Mouse (Mus musculus) intestine, embryonic 14.5 days (tissue): ENCODE data around the gene Hlx. TPM values are rescaled to one million over a fixed set of nuclear protein-coding genes. Genes with fewer than 3 reads are reported as not detected.

Experiments used
- ATAC-seq: fragments of 200-750 bp; cut with Nextera tagmentation; replicated peaks from 2 replicates; pipeline ENCODE4 v1.8.0; 2017; ENCODE audit warnings: low read depth, moderate number of reproducible peaks, moderate TSS enrichment, moderate library complexity; ENCODE audit not compliant: low FRiP score, low TSS enrichment
- DNase-seq: peaks from one replicate; pipeline ENCODE4 v3.0.0-alpha.2; 2018; ENCODE audit warnings: low spot score
- H3K27ac ChIP-seq: fragments of 300-500 bp; sonication (generic); 2 replicates; pipeline ENCODE4 v1.5.1; 2014; ENCODE audit warnings: low read depth, mild to moderate bottlenecking, control low read depth
- H3K27me3 ChIP-seq: fragments of 300-500 bp; sonication (generic); replicated peaks from 2 replicates; pipeline ENCODE4 v1.6.1; 2014; ENCODE audit warnings: low read length, control low read depth; ENCODE audit not compliant: control insufficient read depth, insufficient read depth
- H3K36me3 ChIP-seq: fragments of 300-500 bp; sonication (generic); 2 replicates; pipeline ENCODE4 v1.6.1; 2014; ENCODE audit warnings: low read length, control low read depth; ENCODE audit not compliant: control insufficient read depth, insufficient read depth
- H3K4me1 ChIP-seq: fragments of 300-500 bp; sonication (generic); replicated peaks from 2 replicates; pipeline ENCODE4 v1.6.1; 2014; ENCODE audit warnings: low read length, control low read depth, mixed read lengths; ENCODE audit not compliant: control insufficient read depth, insufficient read depth
- H3K4me2 ChIP-seq: fragments of 300-500 bp; sonication (generic); 2 replicates; pipeline ENCODE4 v1.6.1; 2014; ENCODE audit warnings: low read length
- H3K4me3 ChIP-seq: fragments of 300-500 bp; sonication (generic); 2 replicates; pipeline ENCODE4 v1.5.1; 2014; ENCODE audit warnings: low read depth, low read length, control low read depth, mixed read lengths
- H3K9ac ChIP-seq: fragments of 300-500 bp; sonication (generic); 2 replicates; pipeline ENCODE4 v1.6.1; 2014; ENCODE audit warnings: mild to moderate bottlenecking, low read length
- H3K9me3 ChIP-seq: fragments of 300-500 bp; sonication (generic); 2 replicates; pipeline ENCODE4 v1.6.1; 2016; ENCODE audit warnings: low read length, control low read depth; ENCODE audit not compliant: control insufficient read depth
- WGBS: fragments of 180-500 bp; shearing (Covaris S2); extraction: QIAGEN DNeasy Blood & Tissue Kit; methylation state at CpG from one replicate; pipeline ENCODE4 v1.1.7; 2014; 5-methylcytosine and 5-hydroxymethylcytosine counted together
- polyA plus RNA-seq: library from polyadenylated mRNA; unstranded; fragments of >200 nt; fragmentation: Nextera tagmentation; extraction: Ambion mirVana; gene quantifications from 2 replicates; pipeline ENCODE4 v1.2.1, GENCODE M21; 2014

Hlx gene
- polyA plus RNA-seq = 49.3 and 53.4 TPM in 2 replicates

DNA sequence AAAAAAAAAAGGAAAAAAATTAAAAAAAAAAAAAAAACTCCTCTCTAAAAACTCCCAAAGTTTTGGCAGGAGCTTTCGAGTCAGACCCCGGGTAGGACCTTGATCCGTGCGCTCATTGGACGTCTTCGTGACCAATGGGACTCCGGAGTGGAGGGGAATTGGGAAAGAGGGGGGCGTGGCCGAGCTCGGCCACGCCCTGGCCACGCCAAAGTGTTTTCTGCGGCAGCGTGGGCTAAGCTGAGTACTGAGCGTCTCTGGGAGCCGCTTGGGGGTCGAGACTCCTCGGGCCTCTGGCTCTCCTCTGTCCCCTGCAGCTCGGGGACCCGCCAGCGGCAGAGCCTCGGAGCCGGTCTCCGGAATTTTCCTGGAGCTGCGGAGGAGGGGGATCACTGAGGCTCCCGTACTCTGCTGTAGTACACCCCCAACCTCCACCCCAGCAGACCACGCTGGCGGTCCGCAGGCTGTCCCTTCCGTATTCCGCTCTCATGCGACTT lies at the start of gene Hlx:
TSS of gene Hlx (minus strand) at position 64 of the 494 bp plus-strand sequence.
- Histone ChIP-seq H3K27me3 (peaks cover 28% of the 10 kb centered on the region), H3K9me3 (no peaks in the 10 kb centered on the region), H3K4me1 (peaks cover 17% of the 10 kb centered on the region), H3K4me3 (peak within 1 kb of the TSS; percentile 88), H3K4me2 (peak within 1 kb of the TSS; percentile 73), H3K36me3 (peaks cover 18% of the 10 kb centered on the region; the same call in 1 of the 2 replicates), H3K27ac (peak within 1 kb of the TSS; percentile 100), H3K9ac (peak within 1 kb of the TSS; percentile 99)
- WGBS = under 1% methylated on average over 32 of the region's 32 CpGs
- DNase-seq = peak; percentile 90
- ATAC-seq = peak; percentile 87

- no peak overlapping the region for H3K4me3 ChIP-seq
- peaks cover 38% of the 10 kb centered on the region for H3K4me1 ChIP-seq
- H3K27me3 ChIP-seq = no peaks in the 10 kb centered on the region
- no peak overlapping the region for H3K9ac ChIP-seq
- peak overlapping the region; percentile 92 for H3K27ac ChIP-seq
- peak; percentile 74 for DNase-seq
- 10% methylated on average over 14 of the region's 14 CpGs for WGBS
- H3K4me2 ChIP-seq = 0 out of 2 replicates have a peak overlapping the region, but pooled peaks have one; percentile 8
- peak; percentile 81 for ATAC-seq
- H3K9me3 ChIP-seq = no peaks in the 10 kb centered on the region
- H3K36me3 ChIP-seq = no peaks in the 10 kb centered on the region
These were observed 49.7 kb upstream of the Hlx start for GRCm38 (mm10) chr1:184782161-184782513.

DNA sequence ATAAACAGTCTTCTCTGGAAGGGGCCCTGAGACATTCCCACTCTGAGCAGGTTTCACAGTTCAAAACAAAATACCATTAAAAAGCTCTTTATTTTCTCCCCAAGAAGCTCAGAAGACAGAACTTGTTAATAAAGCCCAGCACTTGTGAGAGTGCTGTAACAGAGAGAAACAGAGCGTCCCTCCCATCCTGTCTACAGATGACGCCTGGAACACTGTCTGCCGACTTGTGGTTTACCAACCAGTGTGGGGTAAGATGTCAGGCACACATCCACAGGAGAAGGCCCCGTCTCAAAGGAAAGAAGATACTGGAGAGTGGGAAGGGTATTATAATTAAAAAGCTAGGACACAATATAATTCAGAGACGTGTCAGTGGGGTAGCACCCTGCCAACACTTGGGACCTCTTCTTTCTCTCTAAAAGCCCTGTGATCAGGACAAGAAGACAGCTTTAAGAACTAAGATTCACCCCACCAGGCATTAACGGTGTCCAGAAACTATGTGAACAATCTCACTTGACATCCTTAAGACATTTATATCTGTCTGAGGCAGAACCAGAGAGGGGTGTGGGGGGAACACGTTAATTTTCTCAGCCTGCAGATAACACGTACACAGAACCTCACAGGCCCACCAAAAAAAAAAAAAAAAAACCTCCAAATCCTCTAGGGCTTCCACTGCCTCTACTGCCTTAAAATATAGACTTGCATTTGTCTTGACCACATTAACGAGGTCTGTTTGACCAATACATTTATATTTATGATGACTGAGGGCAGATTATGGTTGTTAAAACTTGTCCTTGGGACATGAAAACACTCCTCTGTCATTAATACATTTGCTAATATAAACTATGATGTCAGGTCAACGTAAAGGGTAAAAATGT lies 49.1 kb upstream of the Hlx start:
- Histone ChIP-seq H3K9me3 (no peaks in the 10 kb centered on the region), H3K9ac (no peak overlapping the region), H3K27me3 (no peaks in the 10 kb centered on the region), H3K27ac (peak overlapping the region; percentile 87), H3K36me3 (no peaks in the 10 kb centered on the region), H3K4me2 (no peak overlapping the region), H3K4me1 (peaks cover 43% of the 10 kb centered on the region), H3K4me3 (no peak overlapping the region)
- peak; percentile 67 for DNase-seq
- ATAC-seq = peak; percentile 67
- WGBS = 21% methylated on average over 10 of the region's 10 CpGs

GRCm38 (mm10) chr1:184778157-184778556 lies 45.7 kb upstream of the Hlx start:
- Histone ChIP-seq H3K27me3 (no peaks in the 10 kb centered on the region), H3K4me2 (no peak overlapping the region), H3K27ac (no peak overlapping the region), H3K36me3 (no peaks in the 10 kb centered on the region), H3K9me3 (no peaks in the 10 kb centered on the region), H3K4me1 (peaks cover 41% of the 10 kb centered on the region), H3K4me3 (no peak overlapping the region), H3K9ac (no peak overlapping the region)
- DNase-seq (no peak), ATAC-seq (no peak)
- WGBS = 94% methylated on average over 6 of the region's 6 CpGs

- no peak overlapping the region for H3K4me2 ChIP-seq
- peaks cover 35% of the 10 kb centered on the region for H3K4me1 ChIP-seq
- H3K27me3 ChIP-seq = no peaks in the 10 kb centered on the region
- no peak overlapping the region for H3K27ac ChIP-seq
- H3K9me3 ChIP-seq = no peaks in the 10 kb centered on the region
- DNase-seq (no peak), ATAC-seq (no peak)
- H3K36me3 ChIP-seq = no peaks in the 10 kb centered on the region
- no peak overlapping the region for H3K9ac ChIP-seq
- no peak overlapping the region for H3K4me3 ChIP-seq
- 34% methylated on average over 22 of the region's 22 CpGs for WGBS
These were observed 44.8 kb upstream of the Hlx start for GRCm38 (mm10) chr1:184777061-184777795.

GRCm38 (mm10) chr1:184775289-184775688 lies 42.9 kb upstream of the Hlx start:
- Histone ChIP-seq H3K9ac (no peak overlapping the region), H3K27me3 (no peaks in the 10 kb centered on the region), H3K9me3 (no peaks in the 10 kb centered on the region), H3K4me3 (no peak overlapping the region), H3K36me3 (no peaks in the 10 kb centered on the region), H3K4me2 (no peak overlapping the region), H3K4me1 (peaks cover 38% of the 10 kb centered on the region), H3K27ac (no peak overlapping the region)
- DNase-seq (no peak), ATAC-seq (no peak)
- 54% methylated on average over 9 of the region's 9 CpGs for WGBS

- no peak overlapping the region for H3K9ac ChIP-seq
- H3K36me3 ChIP-seq = no peaks in the 10 kb centered on the region
- 15% methylated on average over 9 of the region's 9 CpGs for WGBS
- peaks cover 22% of the 10 kb centered on the region for H3K4me1 ChIP-seq
- H3K4me3 ChIP-seq = no peak overlapping the region
- ATAC-seq (peak; percentile 20; the same call in 1 of the 2 replicates), DNase-seq (no peak)
- H3K4me2 ChIP-seq = peak overlapping the region; percentile 30
- H3K27me3 ChIP-seq = no peaks in the 10 kb centered on the region
- H3K27ac ChIP-seq = no peak overlapping the region
- no peaks in the 10 kb centered on the region for H3K9me3 ChIP-seq
These were observed 39.5 kb upstream of the Hlx start for GRCm38 (mm10) chr1:184771891-184772249.

DNA sequence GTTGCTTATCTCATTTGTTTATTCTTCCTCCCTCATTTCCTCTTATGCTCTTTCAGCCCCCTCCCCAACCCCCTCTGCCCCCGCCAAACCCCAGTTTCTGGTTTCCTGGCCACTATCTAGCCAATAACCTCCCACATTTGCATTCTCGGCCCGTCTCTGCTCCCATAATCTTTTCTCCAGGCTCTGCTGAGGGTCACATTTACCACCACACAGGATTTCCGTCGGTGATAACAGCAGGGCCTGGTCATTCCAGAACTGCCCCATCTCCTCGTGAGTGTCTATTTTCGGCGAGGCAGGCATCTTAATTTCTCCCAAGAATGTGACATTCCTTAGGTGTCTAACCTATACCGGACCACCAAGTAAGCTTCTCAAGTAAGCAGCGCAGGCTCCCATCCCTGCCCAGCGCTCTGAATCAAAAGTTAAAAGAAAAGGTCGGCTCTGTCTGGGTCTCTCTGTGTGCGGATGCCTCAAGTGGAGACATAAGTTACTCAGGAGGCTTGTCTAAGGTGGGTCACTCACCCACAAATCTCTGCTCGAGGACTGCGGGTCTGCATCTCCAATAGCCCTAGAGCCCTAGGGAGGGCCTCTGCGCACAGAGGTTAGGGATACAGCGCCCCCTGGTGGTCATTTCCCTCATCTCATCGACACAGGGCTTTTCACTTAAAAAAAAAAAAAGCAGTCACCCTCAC lies 38.9 kb upstream of the Hlx start:
- Histone ChIP-seq H3K4me1 (peaks cover 20% of the 10 kb centered on the region), H3K36me3 (no peaks in the 10 kb centered on the region), H3K4me2 (peak overlapping the region; percentile 30), H3K27ac (peak overlapping the region; percentile 51; the same call in 1 of the 2 replicates), H3K4me3 (no peak overlapping the region), H3K9me3 (no peaks in the 10 kb centered on the region), H3K27me3 (no peaks in the 10 kb centered on the region), H3K9ac (no peak overlapping the region)
- ATAC-seq (peak; percentile 80), DNase-seq (peak; percentile 96)
- WGBS = 8% methylated on average over 18 of the region's 18 CpGs
